Mouse (Mus musculus) forebrain, postnatal 0 days (tissue): ENCODE results near the gene Prdm5. TPM values are rescaled to one million over a fixed set of nuclear protein-coding genes. Genes with fewer than 3 reads are reported as not detected.

Experiments
- ATAC-seq: fragments of 200-750 bp; cut with Nextera tagmentation; 2 replicates; pipeline ENCODE4 v1.8.0; 2017; ENCODE audit warnings: mild to moderate bottlenecking, moderate library complexity
- DNase-seq: peaks from one replicate; pipeline ENCODE4 v3.0.0-alpha.2; 2015
- H3K27ac ChIP-seq: fragments of 300-500 bp; sonication (generic); 2 replicates; pipeline ENCODE4 v1.5.1; 2014; ENCODE audit warnings: low read depth, mild to moderate bottlenecking, antibody characterized with exemption, low read length, moderate library complexity, mixed read lengths
- H3K27me3 ChIP-seq: fragments of 300-500 bp; sonication (generic); 2 replicates; pipeline ENCODE4 v1.6.1; 2014; ENCODE audit warnings: mild to moderate bottlenecking, low read length, mixed read lengths; ENCODE audit not compliant: insufficient read depth
- H3K36me3 ChIP-seq: fragments of 300-500 bp; sonication (generic); 2 replicates; pipeline ENCODE4 v1.6.1; 2014; ENCODE audit warnings: mild to moderate bottlenecking, moderate library complexity; ENCODE audit not compliant: insufficient read depth
- H3K4me1 ChIP-seq: fragments of 300-500 bp; sonication (generic); 2 replicates; pipeline ENCODE4 v1.6.1; 2014; ENCODE audit warnings: antibody characterized with exemption; ENCODE audit not compliant: insufficient read depth
- H3K4me2 ChIP-seq: fragments of 300-500 bp; sonication (generic); 2 replicates; pipeline ENCODE4 v1.6.1; 2014; ENCODE audit warnings: low read depth, mild to moderate bottlenecking, moderate library complexity
- H3K4me3 ChIP-seq: fragments of 300-500 bp; sonication (generic); 2 replicates; pipeline ENCODE4 v1.5.1; 2014; ENCODE audit warnings: low read depth, low read length, mixed read lengths
- H3K9ac ChIP-seq: fragments of 300-500 bp; sonication (generic); 2 replicates; pipeline ENCODE4 v1.6.1; 2014; ENCODE audit warnings: mild to moderate bottlenecking
- H3K9me3 ChIP-seq: fragments of 300-500 bp; sonication (generic); 2 replicates; pipeline ENCODE4 v1.6.1; 2016; ENCODE audit warnings: low read length
- CTCF ChIP-seq: sonication (generic); IDR thresholded peaks from 2 replicates; pipeline ENCODE4 v1.5.1; 2016; ENCODE audit warnings: antibody characterized with exemption, control low read depth, low read depth
- WGBS: fragments of 180-500 bp; shearing (Covaris S2); extraction: QIAGEN DNeasy Blood & Tissue Kit; methylation state at CpG from one replicate; pipeline ENCODE4 v1.1.7; 2014; 5-methylcytosine and 5-hydroxymethylcytosine counted together
- polyA plus RNA-seq: library from polyadenylated mRNA; unstranded; fragments of >200 nt; fragmentation: Nextera tagmentation; extraction: Ambion mirVana; gene quantifications from 2 replicates; pipeline ENCODE4 v1.2.1, GENCODE M21; 2015
- total RNA-seq: library from RNA; depleted of rRNA; stranded (reverse); fragments of >200 nt; gene quantifications from 2 replicates; pipeline ENCODE4 v1.2.3, GENCODE M21; 2014; rRNA removed

The Prdm5 gene
- total and polyA plus RNA-seq, 2 experiments from 2014 or later = 3.6 to 8.7 TPM

DNA sequence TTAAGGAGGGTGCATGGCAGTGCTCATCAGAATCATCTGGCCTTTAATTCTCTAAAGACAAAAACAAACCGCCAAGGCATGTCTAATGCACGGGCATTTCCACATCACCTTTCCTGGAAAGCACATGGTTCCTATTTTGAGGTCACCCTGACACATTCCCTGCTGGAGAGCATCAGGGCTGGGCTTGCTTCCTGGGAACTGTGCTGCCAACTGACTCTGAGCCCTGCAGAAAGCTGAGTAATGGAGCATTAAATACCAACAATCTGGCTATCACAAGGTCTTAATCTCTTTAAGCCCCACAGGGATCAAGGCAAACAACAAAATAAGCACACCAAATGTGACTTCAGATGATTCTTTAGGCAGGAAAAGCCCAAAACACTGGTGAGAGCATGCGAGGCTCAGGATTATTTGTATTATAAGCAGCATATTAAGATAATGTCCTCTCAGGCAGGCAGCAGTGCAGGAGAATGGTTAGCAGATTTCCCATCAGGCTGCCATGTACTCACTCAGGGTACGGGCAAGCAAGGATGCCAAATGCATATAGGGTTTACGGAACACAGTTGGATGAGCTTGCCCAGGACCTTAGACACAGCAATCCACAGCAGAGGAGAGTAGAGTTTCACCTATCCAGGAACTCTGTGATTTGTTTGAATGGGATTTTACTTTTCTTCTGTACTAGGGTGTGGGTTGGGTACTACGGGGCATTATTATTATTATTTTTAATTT is 190.8 kb downstream of the Prdm5 start:
- Histone ChIP-seq H3K9ac (no peak overlapping the region), H3K27me3 (no peaks in the 10 kb centered on the region), H3K36me3 (no peaks in the 10 kb centered on the region), H3K27ac (no peak overlapping the region), H3K4me1 (no peaks in the 10 kb centered on the region), H3K4me2 (no peak overlapping the region), H3K9me3 (no peaks in the 10 kb centered on the region), H3K4me3 (no peak overlapping the region)
- no peak for TF ChIP-seq CTCF
- DNase-seq (no peak), ATAC-seq (no peak)
- 57% methylated on average over 6 of the region's 6 CpGs for WGBS

- no peak for TF ChIP-seq CTCF
- Histone ChIP-seq H3K36me3 (no peaks in the 10 kb centered on the region), H3K9ac (no peak overlapping the region), H3K4me3 (no peak overlapping the region), H3K9me3 (no peaks in the 10 kb centered on the region), H3K27ac (no peak overlapping the region), H3K4me2 (no peak overlapping the region), H3K27me3 (no peaks in the 10 kb centered on the region), H3K4me1 (no peaks in the 10 kb centered on the region)
- ATAC-seq = no peak
- DNase-seq = no peak
- WGBS = 86% methylated on average over 9 of the region's 9 CpGs
These were observed 191.6 kb downstream of the Prdm5 start for GRCm38 (mm10) chr6:65970410-65970809.

Other genes with a start within 250 kb of the Prdm5 start
- gene Ndnf, start 107.4 kb upstream of the Prdm5 start, total RNA-seq = 15.8 and 24.2 TPM in 2 replicates
- 5.5 and 6.1 TPM in 2 replicates for gene Ndnf, start 107.4 kb upstream of the Prdm5 start, polyA plus RNA-seq
- not detected in 2 replicates for gene 4930544G11Rik, start 173.6 kb downstream of the Prdm5 start, total RNA-seq
- gene 4930544G11Rik, start 173.6 kb downstream of the Prdm5 start, polyA plus RNA-seq = not detected in 2 replicates